Mouse (Mus musculus): ENCODE data around the gene Pofut2.

Gene Pofut2

GRCm38 (mm10) chr10:77258704-77259621 is at the start of gene Pofut2:
Pofut2 (plus strand) TSS chr10:77259218.
- in situ Hi-C loops (cut with MboI; ENCODE audit: low sequenced_read_pairs): loop anchor here (10.0 kb wide), 1 partner anchor 124 kb away; no protein-coding TSS in a partner anchor

DNA sequence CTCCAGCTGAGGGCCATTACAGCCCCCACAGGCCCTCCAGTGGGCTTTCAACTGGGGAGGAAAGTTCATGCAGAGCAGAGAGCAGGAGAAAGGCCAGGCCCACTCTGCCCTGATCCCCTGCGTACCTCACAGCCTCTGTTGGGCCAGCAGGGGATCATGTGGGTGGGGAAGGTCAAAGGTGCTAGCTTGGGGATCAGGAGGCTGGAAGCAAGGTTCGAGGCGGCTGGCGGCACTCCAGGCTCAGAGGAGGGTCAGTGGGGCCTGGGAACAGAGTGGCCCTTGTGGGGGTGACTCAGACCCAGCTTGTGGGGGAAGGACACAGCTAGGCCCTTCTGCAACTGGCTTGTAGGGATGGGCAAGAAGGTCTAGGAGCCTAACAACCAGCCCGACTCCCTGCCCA is 49.8 kb upstream of the Pofut2 start:
- in situ Hi-C loops (cut with MboI; ENCODE audit: low sequenced_read_pairs): no loop called here

DNA sequence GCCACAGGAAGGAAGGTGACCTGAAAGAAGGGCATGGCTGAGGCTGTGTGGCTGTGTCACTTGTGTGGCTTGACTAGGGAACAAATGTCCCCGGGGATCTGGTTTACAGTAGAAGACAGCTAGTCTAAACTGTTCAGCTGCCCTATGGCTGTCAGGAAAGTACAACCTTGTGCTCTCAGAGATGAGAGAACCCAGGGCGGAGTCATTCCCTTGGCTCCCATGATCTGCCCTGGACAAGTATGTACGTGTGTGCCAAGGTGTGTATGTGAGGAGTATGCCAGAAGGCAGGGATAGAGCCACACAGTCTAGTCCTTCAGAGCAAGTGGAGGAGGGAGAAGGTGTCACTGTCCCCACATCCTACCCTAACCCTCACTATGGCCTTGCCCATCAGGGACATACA is 48.4 kb upstream of the Pofut2 start:
- in situ Hi-C loops (cut with MboI; ENCODE audit: low sequenced_read_pairs): no loop called here

DNA sequence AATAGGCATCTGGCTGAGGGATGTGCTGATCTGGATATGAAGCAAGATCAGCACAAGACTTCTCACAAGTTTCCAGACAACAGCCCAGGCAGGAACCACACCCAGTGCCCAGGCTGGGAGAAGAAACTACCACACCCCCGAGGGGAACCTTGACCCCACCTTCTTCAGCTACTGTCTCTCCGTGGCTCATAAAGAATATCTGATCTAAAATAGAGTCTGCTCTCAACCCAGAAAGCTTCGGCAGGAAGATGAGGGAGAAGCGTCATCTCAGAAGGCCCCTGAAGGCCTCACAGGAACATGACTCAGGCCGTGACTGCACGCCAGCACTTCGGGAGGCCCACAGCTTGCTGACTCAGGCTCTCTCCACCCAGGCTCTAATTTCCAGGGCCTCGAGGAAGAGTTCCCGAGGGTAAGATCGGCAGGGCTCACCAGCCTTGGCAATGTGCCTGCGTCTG is 47.9 kb upstream of the Pofut2 start:
- in situ Hi-C loops (cut with MboI; ENCODE audit: low sequenced_read_pairs): no loop called here

DNA sequence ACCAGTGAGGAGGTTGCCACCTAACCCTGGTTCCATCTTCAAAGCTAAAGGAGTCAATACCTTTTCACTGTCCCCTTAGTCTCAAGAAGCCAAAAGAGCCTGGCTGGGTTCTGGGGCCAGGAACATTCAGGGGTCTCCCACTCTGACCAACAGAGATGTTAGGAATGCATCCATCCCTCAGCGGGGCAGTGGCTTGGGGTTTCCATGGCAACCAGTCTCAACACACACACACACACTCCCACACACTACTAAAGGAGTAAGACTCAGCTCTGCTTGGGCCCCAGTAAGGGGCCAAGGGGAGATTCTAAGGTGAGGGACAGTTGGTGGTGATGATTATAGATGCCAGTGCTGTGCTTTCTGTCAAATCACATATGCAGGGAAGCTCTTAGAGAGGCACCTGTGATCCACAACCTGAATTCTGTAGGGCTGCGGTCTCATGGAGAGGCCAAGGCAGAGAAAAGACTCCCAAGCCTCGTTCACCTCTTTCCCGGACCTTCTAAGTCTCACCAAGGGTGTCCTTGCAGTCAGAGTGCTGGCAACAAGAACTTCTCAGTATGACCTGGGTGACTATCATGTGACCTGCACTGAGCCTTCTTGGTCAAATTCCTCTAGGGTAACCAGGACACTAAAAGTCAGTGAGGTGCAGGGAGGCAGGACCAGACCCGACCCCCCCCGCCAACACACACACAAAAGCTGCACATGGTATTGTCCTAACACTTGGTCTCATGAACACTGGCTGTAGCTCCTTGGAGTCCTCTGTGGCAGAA is 46.5 kb upstream of the Pofut2 start:
- in situ Hi-C loops (cut with MboI; ENCODE audit: low sequenced_read_pairs): no loop called here

GRCm38 (mm10) chr10:77213483-77213882 is 45.5 kb upstream of the Pofut2 start:
- in situ Hi-C loops (cut with MboI; ENCODE audit: low sequenced_read_pairs): no loop called here

- in situ Hi-C loops (cut with MboI; ENCODE audit: low sequenced_read_pairs): no loop called here
Measured at GRCm38 (mm10) chr10:77214586-77214985, 44.4 kb upstream of the Pofut2 start.

DNA sequence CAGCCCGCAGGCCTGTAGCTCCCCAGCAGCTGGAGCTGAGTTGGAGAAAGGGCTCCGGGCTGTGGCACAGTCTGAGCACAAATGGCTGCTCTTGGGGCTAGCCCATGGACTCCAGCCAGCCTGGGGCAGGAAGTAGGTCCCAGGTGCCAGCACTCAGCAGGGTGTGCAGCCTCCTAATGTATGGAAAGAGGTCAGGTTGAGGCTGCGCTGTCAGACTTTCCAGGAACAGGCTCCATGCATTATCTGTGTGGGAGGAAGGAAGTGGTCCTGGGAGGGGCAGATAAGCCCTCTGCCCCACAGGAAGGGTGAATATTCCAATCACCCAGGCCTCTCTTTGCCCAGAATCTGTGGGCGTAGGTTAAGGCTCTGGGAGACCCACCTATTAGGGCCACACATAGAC is 43.4 kb upstream of the Pofut2 start:
- in situ Hi-C loops (cut with MboI; ENCODE audit: low sequenced_read_pairs): no loop called here

- in situ Hi-C loops (cut with MboI; ENCODE audit: low sequenced_read_pairs): no loop called here
Measured at GRCm38 (mm10) chr10:77216313-77216712, 42.7 kb upstream of the Pofut2 start.

DNA sequence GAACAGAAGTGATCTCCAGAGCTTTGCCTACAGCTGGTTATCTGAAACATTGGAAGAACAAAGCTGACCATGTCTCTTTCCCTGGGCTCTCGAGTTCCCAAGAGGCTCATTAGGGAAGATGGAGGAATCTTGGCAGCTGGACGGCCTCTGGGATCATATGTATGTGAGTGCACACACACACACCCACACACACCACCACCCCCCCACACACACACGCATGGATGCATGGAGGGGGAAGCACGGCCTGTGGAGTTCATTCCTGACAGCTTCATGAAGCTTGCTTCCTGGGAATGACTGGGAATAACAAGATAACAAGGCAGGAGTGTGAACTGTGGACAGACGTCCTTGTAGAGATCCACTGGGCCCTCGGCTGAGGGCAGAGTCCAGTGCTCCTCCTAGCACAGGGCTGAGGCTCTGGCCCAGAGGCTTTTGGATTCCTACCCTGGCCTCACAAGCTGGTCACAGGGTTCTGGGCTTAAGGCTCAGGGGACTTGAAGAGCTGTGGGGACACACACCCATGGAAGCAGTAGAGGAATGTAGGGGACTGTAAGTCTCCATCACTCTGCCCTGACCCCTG is 41.8 kb upstream of the Pofut2 start:
- in situ Hi-C loops (cut with MboI; ENCODE audit: low sequenced_read_pairs): no loop called here

DNA sequence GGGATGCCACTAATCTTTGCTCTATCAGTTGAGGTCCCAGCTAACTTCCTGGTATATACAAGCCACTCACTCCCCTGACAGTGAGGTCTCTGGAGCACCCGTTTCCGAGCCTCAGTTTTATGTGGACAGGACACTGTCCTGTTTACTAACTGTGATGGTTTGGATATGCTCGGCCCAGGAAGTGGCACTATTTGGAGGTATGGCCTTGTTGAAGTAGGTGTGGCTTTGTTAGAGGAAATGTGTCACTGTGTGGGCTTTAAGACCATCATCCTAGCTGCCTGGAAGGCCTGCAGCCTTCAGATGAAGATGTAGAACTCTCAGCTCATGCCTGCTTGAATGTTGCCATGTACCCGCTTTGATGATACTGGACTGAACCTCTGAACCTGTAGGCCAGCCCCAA is 41.0 kb upstream of the Pofut2 start:
- in situ Hi-C loops (cut with MboI; ENCODE audit: low sequenced_read_pairs): no loop called here

GRCm38 (mm10) chr10:77219411-77220025 is 39.5 kb upstream of the Pofut2 start:
- in situ Hi-C loops (cut with MboI; ENCODE audit: low sequenced_read_pairs): no loop called here

DNA sequence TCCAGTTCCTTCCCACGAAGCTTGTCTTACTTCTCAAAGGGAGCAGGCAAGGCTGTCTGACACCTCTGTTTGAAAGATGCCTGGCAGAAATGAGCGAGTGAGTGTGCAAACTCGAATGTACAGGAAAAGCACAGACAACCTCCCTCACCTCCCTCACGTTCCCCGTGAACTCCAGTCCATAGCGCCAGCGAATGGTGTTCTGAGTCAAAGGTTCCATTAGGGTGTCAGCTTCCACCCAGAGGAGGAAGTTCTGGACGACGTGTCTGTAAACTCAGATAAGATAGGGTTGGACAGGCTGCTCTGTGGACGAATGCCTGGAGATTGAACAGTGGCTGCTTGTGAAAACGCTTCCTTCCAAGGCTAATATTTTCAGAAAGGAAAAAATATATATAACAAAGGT is 37.9 kb upstream of the Pofut2 start:
- in situ Hi-C loops (cut with MboI; ENCODE audit: low sequenced_read_pairs): no loop called here

DNA sequence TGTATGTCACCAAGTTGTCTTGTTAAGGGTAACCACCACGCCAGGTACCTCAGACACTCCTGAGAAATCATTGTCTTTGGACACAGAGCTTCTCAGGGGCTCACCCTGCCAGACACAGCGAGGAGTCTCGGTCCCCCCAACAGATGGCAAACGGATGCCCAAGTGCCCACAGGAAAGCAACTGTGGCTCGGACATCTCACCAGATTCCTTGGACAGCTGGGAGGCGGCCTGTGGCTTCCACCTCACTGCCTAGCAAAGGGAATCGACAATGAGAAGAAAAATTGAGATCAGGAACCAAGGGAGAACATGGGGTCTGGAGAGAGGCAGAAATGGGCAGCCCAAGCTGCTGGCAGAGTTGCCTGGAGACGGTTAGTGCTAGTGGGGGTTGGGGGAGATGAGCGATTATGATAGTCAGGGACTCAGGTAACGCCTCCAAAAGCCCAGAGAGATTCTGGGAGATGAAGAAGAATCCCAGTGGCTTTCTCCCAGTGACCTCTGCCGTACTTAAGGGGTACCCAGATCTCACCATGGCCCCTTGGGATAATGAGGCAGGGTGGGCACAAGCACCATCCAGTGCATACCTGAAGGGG is 36.0 kb upstream of the Pofut2 start:
- in situ Hi-C loops (cut with MboI; ENCODE audit: low sequenced_read_pairs): no loop called here

- in situ Hi-C loops (cut with MboI; ENCODE audit: low sequenced_read_pairs): no loop called here
Measured at GRCm38 (mm10) chr10:77224390-77224789, 34.6 kb upstream of the Pofut2 start.

DNA sequence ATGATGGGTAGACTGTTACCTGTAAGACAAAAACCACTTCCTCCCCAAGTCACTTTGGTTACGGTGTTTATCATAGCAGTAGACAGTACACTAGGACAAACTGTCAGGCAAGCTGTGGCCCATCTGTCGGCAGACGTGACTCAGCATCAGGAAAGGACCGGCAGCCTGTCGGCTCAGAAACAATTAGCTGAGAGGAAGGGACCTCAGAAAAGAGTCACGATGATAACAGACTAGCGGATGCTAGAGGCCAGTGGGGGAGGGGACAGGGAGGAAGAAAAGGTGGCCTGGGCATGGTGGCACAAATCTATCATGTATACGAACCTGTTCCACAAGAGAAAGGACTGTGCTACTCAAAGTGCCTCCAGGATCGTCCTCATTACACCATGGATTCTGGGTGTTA is 33.6 kb upstream of the Pofut2 start:
- in situ Hi-C loops (cut with MboI; ENCODE audit: low sequenced_read_pairs): no loop called here

DNA sequence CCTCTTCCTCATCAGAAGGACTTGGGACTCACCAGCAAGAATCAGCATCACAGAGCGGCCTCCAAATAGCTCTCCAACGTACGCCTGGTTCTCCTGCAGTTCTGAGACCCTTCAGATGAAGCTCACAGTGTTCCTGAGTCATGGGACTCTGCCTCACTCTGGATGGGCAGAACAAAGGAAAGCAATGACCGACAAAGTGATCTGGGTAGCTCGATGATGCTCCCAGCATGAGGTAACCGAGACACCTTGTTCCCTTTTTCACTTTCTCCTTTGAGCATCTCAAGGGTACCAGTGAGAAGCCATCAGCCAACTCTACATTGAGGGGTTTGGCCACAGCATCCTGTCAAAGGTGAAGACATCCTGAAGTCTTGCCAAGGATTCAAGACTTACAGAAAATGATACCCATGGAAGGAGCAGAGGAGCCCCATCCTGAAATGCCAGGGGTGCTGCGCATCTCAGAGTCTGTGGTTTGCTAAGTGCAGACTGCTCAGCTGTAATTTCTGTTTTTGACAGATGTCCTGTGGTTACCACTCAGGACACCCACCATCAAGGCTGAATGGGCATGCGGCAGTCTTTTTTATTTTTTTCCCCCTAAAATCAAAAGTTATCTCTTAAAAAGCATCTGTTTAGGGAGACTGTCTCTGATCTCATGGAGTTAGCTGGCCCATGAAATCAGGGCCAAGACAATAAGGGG is 32.9 kb upstream of the Pofut2 start:
- in situ Hi-C loops (cut with MboI; ENCODE audit: low sequenced_read_pairs): no loop called here

- in situ Hi-C loops (cut with MboI; ENCODE audit: low sequenced_read_pairs): no loop called here
Measured at GRCm38 (mm10) chr10:77226691-77227367, 32.2 kb upstream of the Pofut2 start.

DNA sequence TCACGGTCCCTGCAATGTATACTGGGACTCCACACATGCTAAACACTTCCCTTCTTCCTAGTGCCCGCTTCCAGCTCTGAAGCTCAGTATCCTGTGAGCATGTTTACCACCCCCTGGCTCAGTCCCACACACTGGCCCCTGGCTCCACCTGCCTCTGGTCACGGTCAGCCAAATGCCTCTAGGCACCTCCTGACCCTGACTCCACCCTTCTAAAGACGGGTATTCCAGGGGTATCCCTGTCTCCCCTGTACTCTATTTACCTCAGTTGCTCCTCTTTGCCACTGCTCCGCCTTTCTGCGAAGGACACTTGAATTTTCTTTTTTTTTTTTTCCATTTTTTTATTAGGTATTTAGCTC is 31.7 kb upstream of the Pofut2 start:
- in situ Hi-C loops (cut with MboI; ENCODE audit: low sequenced_read_pairs): no loop called here

Data from CH12F3 (cell line).